Mouse (Mus musculus) 3T3-L1 (cell line): Measurements from ENCODE around the gene Oxct2a.
"Not testable (repeated sequence)": the region's sequence is repeated elsewhere in the genome, so short reads cannot be mapped to it uniquely, and the experiment has no call there.

Source experiments
- DNase-seq: peaks from one replicate; pipeline ENCODE4 v3.0.0-alpha.2; 2015; ENCODE audit warnings: low read depth, low spot score

Oxct2a gene

DNA sequence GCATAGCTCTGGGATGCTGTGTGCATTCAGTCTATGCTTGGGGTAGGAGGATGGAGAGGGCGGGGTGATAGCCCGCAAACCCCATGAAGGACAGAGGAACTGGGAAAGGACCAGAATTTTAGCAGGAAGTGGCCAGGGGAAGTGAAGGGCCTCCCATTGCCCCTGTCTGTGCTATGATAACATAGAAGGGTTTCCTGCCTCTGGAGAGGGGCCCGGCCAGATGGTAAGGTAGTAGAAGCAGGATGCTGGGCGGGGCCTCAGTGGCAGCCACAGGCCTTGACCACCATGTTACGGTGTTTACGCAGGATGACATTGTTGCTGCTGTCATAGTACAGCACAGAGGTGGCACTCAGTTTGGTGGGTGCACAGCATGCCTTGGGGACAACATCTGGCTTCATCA is 10.4 kb downstream of the Oxct2a start:
- no peak for DNase-seq

DNA sequence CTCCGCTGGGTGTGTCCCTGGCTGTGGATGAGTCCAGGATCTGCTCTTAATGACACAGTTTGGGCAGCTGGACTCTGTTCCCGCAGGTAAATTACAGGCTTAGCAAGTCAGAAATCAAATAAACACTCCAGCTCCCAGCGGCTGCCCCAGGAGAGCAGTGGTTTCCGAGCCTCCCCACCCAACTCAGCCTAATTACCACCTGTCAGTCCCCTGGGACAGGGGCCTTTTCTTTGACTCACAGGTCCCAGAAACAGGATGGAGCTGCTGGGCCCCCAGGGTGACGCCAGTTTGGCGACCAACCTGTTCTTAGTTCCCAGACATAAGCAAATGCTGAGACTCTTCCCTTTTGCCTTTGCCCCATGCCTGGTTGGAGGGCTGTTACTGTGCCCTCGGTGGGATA is 11.6 kb downstream of the Oxct2a start:
- DNase-seq: no peak

DNA sequence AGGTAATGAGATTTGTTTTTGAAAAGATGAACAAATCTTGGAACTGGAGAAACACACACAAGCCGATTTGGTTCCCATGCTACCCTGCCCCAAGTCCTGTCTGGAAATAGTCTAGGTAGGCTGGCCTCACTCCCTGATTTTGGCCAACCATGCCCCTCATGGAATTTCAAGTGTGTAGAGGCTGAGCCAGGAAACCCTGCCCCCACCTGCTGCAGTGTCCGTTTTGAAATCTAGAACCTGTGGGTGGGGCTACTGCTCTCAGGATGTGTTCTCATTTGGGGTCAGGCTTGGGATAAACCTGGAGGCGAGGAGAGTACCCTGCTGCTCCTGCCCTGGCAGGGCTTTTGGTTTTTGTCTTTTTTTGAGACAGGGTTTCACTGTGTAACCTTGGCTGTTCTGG is 15.1 kb downstream of the Oxct2a start:
- no peak for DNase-seq

DNA sequence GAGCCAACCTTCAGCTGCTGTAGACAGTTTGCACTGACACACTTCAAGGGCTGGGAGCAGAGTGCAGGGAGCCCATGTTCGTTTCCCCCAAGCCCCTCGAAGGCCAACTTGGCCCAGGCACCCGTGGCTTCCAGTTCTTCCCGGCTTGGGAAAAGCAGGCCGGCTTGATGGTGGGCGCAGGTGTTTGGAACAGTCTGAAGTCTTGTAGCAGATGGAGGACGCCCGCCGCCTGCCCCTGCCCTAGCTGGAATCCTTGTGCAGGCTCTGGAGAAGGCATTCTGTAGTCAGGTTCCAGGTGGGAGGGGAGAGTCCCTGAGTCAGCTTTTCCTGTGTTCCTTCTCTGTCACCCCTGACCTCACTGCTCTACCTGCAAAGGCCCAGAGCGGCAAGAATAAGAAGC is 16.4 kb downstream of the Oxct2a start:
- DNase-seq: no peak

DNA sequence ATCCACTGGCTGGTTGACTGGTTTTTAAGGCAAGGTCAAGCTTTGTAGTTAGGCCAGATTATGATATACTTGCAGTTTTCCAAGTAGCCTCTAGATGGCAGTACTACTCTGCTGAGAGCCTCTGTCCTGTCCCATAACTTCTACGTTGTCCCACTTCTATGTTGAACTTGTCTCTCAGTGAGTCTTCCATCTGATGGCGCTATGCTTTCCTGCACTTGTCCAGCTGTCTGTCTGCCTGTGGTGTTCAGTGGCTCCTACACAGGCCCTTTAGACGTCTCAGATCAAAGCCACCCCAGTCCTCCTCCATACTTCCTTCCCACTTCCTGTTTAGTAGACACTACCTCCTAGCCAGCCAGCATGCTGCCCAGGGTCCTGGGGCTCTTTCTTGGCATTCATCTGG is 17.6 kb downstream of the Oxct2a start:
- DNase-seq: peak; percentile 81

DNA sequence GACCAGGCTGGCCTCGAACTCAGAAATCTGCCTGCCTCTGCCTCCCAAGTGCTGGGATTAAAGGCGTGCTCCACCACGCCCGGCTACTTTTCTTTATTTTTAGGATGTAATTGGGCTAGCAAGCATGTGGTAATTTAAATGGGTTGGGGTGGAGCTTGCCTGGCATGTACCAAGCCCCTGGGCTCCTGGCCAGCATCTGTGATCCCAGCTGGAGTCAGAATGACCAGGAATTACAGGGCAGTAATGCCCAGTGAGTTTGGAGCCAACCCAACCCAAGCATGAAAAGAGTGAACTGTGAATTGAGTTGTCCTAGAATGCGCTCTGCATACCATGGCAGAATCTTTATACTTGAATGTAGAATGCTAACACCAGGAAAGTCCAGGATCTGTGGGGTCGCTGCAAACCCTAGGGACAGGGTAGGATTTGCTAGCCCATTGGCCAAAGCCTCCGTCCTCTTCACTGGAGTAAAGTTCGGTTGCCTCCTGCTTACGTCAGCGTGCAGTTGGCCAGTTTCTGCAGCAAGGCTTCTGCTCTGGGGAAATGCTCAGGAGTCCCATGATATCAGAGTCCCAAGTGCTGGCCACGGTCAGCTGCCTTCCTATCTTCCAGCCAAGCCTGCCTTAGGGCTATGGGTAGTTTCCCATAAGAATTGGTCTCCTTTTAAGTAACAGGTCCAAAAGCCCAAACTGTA is 24.3 kb downstream of the Oxct2a start:
- peak; percentile 42 for DNase-seq

DNA sequence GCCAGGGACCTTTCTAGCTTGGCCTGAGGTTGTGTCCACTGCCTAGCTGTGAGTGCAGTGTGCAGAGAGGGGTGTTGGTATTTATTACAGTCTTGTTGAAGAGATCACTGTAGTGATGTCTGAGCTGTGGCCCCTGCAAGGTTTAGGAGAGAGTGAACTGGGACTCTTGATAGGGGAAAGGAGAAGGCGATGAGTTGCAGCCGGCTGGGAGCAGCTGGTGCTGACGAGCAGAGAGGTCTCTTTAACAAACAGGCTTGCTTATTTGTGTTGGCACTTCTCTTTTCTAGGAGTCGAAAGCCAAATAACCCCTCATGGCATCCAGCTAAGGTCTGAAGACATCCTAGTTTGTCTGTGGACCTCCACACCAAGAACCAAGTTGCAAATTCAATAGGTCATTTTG is 25.2 kb downstream of the Oxct2a start:
- no peak for DNase-seq

DNA sequence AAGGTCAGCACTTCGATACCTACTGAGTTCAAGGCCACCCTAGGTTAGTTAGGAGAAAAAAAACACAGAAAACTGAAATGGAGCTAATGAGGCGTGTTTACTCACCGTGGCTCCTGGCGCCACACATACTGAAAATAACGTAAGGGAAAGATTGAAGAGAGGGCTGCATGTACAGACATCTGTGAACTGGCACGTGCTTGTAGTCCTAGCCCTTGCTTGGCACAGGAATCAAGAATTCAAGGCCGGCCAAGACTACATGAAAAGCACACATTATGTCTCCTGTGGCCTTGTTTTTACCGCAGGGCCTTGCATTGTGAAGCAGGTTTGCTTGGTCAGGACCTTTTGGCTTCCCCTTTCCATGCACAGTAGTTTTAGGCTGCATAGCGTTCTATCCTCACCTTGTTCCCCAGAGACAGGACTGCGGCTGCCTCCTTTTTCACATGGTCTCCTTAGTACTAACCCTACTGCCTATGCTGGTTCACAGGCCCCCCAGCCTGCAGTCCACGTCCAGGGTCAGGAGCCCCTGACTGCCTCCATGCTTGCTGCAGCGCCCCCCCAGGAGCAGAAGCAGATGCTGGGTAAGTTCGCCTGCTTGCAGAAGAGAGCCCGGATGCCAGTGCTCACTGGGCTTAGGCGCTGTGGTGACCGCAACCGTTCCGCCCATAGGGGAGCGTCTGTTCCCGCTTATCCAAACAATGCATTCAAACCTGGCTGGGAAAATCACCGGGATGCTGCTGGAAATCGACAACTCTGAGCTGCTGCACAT is 26.1 kb downstream of the Oxct2a start:
- no peak for DNase-seq

DNA sequence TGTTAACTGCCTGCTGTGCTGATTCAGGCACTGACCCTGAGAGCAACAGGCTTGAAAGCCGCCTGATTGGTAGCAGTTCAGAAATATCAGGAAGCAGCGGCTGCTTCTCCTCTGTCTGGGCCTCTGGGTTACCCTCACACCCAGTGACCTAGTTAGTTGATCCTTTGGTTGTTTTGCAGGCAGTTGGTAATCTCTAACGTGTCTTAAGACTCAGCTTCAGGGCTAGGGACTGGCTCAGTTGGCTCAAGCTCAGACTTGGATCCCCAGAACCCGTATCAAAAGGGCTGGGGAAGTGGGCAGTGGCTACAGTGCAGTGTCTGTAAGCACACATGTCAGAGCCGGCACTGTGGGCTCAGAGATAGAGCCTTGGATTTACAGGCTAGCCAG is 27.3 kb downstream of the Oxct2a start:
- no peak for DNase-seq

DNA sequence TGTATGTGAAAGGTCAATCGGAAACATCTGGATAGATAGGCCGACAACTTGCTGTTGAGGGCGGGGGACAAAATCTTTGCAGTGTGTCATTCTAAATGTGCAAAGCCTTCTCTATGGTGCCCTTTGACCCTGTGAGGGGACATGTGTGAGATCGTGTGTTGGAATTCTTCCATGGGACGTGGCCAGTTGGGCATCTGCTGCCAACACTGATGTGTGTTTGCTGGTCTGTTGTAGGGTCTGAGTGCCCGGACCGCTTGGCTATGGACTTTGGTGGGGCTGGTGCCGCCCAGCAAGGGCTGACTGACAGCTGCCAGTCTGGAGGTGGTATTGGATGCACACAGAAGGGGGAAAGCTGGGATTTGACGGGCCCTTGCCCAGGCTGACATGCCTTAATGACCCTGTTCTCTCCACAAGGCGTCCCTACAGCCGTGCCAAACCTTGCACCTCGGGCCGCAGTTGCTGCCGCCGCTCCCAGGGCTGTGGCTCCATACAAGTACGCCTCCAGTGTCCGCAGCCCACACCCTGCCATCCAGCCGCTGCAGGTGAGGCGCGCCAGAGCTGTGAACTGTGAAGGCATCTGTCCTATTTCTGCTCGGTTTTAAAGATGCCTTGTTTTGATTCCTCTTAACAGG is 27.8 kb downstream of the Oxct2a start:
- no peak for DNase-seq

DNA sequence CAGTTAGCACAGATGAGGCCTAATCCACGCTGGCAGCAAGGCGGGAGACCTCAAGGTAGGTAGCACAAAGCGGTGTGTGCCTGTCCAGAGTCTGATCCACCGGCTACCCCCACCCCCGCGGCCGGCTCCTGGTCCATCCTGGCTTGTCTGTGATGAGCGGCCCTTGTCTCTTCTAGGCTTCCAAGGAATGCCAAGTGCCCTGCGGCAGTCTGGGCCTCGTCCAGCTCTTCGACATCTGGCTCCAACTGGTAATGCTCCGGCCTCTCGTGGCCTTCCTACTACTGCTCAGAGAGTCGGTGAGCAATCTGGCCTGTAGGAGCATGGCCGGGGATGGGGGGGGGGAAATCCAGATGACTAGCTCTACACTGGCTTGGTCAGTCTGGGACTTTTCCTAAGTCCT is 28.4 kb downstream of the Oxct2a start:
- not testable (repeated sequence) for DNase-seq

DNA sequence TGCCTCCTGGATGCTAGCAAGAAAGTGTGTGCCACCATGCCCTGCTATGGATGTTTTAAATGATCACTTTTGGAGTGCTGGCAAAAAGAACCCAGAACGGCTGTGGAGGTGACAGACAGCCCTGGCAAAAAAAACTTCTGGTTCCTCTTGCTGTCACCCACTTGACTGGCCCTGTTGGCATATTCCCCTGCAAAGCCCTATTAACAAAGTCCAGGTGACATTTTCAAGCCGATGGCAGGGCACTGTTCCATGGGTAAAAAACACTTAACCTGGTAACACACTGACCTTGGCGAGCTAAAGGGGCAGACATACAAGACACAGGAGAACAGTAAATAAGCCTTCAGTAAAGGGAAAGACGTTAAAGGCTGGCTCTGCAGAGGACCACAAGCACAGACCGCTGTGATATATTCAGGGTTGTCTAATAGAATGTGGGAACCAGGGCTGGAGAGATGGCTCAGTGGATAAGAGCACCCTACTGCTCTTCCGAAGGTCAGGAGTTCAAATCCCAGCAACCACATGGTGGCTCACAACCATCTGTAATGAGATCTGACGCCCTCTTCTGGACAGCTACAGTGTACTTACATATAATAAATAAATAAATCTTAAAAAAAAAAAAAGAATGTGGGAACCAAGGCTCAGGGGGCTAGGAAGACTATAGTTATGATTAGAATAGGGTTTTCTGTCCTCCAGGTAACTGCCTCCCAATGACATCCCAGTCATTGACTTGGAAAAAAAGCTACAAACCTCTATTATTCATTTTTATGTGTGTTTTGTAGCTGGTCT is 29.6 kb downstream of the Oxct2a start:
- no peak for DNase-seq

DNA sequence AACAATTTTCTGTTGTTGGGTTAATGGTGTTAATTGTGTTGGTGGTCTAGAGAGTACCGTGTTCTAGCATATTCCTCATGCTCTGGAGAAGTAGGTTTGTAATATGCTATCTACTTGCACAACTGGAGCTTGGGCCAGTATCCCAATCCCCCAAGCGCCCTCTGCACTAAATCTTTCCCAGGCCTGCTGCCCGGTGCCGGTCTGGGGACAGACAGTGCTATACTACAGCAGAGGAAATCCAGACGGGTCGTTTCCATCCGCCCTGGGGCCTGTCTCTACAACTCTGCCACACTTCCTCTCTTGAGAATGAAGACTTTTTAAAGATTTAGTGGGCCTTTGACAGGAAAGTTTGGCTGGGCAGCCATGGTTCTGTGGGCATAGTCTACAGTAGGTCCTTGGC is 30.4 kb downstream of the Oxct2a start:
- DNase-seq: no peak

DNA sequence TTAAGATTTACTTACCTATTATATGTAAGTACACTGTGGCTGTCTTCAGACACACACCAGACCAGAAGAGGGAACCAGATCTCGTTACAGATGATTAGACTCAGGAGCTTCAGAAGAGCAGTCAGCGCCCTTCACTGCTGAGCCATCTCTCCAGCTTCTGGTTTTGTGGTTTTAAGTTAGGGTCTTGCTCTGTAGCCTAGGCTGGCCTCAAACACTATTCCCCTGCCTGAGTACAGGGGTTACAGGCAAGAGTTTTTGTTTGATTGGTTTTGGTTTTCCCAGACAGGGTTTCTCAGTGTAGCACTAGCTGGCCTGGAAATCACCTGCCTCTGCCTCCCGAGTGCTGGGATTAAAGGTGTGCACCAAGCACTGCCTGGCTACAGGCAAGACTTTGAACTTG is 31.0 kb downstream of the Oxct2a start:
- DNase-seq: no peak

DNA sequence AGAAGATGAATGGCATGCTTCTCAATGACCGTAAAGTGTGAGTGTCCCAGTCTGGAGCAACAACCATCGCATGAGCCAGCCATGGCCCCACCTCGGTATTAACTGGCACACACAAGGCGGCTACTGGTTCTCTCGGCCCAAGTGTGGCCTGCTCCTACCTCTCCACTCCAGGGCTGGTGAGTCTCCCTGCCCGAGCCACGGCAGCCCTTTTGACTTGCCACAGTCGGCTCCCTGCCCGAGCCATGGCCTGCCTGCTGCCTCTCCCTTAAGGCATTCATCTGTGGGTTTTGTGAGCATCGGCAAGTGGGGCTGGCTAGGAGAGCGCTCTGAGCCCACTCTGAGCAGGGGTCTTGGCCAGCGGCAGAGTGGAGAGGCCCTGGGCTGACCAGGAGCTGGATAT is 34.4 kb downstream of the Oxct2a start:
- DNase-seq: no peak

DNA sequence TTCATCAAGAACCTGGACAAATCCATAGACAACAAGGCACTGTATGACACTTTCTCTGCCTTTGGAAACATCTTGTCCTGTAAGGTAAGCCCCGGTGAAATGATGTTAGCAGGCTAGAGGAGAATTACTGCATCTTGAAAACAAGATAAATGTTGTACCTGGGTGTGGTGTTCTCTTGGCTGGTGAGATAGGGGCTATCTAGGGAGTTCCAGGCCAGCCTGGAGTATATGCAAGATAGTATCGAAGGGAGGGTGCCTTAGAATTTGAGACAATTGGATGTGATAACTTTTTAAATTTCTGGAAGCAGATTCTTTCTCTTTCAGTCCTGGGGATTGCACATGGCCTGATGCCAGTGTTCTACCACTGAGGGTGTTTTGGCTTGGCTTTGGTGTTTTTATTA is 36.6 kb downstream of the Oxct2a start:
- DNase-seq: no peak

DNA sequence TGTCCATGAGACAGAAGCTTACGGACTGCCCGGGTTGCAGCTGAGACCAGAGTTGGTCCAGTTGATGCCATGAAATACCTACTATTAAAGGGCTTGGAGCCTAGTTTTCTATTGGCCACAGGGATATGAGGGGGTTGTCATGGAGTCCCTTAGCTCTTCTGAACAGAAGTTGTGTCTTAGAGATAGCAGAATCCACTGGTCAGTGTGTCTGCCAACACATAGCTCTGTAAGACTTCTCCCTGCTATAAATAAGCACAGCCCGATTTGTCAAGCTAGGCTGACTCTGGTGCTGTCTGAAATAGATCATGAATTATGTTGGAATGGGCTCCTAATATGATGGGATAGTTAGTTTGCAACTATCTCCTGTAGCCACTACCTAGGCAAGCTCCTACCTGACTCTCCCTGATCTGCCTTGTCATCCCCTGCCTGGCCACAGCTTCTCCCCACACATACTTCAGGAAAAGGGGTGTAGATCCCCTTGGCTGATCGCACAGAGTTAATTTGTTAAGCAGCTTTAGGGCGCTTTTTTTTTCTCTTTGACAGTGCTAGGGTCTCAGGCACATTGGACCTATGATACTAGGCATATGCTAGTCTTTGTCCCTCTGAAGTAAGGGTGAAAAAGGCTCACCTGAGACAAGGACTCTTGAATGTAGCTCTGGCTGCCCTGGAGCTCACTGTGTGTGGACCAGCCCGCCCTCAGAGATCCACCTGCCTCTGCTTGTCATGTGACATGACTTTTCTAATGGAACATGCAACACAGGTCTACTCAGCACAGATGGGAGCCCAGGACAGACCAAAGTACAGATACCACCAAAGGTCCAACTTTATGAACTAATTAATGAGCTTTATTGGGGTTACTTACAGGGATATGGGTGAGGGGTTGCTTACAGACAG is 38.5 kb downstream of the Oxct2a start:
- no peak for DNase-seq

DNA sequence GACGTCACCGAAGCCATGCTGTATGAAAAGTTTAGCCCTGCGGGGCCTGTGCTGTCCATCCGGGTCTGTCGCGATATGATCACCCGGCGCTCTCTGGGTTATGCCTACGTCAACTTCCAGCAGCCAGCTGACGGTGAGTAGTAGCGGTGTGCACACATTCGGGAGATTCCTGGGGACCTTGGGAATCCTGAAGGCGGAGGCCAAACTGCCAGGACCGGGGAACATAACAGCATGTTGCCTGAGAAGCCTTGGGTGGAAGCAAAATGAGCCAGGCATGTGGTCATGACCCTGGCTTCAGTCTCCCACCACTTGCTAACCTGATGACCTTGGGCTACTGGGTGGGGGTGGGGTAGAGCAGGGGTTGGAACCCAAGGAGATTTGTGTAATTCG is 39.8 kb downstream of the Oxct2a start:
- DNase-seq: peak; percentile 63

DNA sequence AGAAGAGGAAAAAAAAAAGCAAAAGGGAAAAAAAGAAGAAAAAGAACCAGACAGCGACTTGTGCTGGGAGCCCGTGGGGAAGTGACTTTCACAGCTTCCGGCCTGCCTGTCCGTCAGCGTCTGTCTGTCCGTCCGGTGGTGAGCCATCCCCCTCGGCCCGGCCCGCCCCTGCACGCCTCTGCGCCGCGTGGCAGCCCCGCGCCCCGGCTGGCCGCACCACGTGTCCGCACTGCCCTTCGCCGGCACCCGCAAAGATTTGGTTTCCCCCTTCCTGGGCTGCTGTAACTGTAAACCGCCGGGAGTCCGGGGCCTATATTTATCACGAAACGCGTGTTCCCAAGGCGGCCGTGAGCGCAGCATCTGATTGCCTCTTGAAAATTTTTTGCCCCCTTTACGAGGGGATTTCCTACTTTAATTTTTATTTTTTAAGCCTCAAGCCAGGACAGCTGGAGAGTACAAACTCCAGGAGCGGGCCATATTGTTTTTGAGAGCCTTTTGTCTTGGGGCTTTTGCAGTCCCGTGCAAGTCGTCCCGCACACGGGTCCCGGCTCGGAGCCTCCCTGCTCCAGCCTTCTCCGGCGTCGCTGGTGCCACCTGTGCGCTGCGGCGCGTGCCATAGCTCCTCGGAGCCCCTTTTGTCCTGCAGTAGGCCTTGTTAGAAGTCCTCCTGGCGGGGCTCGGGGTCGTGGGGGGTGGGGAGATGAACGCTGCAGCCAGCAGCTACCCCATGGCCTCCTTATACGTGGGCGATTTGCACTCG is 40.3 kb downstream of the Oxct2a start:
- DNase-seq: not testable (repeated sequence)

DNA sequence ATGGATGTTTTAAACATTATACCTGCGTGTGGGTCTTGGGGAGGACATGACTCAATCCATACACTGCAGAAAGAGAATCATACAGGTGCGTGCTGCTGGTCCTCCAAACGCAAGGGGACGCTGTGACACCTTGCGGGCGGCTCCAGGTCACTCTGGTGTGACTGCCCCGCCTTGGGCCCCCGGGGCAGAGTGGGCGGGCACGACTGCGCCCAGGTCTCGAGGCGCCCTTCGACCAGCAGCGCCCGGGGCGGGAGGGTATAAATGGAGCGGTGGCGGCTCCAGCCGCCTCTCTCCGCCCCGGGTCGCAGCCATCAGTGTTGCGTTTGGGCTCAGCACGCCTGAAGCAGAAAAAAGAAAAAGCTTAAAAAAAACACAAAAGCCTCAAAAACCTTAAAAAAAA is 40.9 kb downstream of the Oxct2a start:
- peak; percentile 90 for DNase-seq
